Mouse (Mus musculus) CH12.LX (cell line): ENCODE measurements at regions not wholly inside any gene's neighbourhood (a gene's known extent, or its start where the extent isn't known, plus 50 kb on each side); places are given as distances from the start of the nearest gene placed in this dataset.

Source experiments
- CTCF ChIP-seq, 2 experiments: IDR thresholded peaks in 1 of 2; conservative IDR thresholded peaks in 1 of 2; 2 replicates each; pipeline ENCODE4 v1.5.1; 2011 to 2012; ENCODE audit warnings: low read depth in 2 of 2, low read length in 2 of 2, improper control_type of control experiment in 1 of 2, inconsistent platforms in 1 of 2, mild to moderate bottlenecking in 1 of 2, moderate library complexity in 1 of 2
- GABPA ChIP-seq: IDR thresholded peaks from 2 replicates; pipeline ENCODE4 v1.6.1; 2012; ENCODE audit warnings: low read depth, low read length, improper control_type of control experiment, inconsistent platforms; ENCODE audit not compliant: insufficient replicate concordance
- POLR2A ChIP-seq: IDR thresholded peaks from 2 replicates; pipeline ENCODE4 v1.6.1; 2011; ENCODE audit warnings: low read depth, mild to moderate bottlenecking, improper control_type of control experiment, low read length
- TBP ChIP-seq: conservative IDR thresholded peaks from 2 replicates; pipeline ENCODE4 v1.6.1; 2011; ENCODE audit warnings: low read depth, low read length, improper control_type of control experiment

- TF ChIP-seq GABPA (no peak), POLR2A (no peak), CTCF (conservative IDR thresholded peaks at IDR 0.05 in 1 of 2, IDR thresholded peaks at IDR 0.05 in 1 of 2; ENCODE audit: low read depth in 2 of 2, low read length in 2 of 2) (no peak), TBP (no peak)
Observed at GRCm38 (mm10) chr5:51039713-51040178, 527.8 kb downstream of the Ppargc1a start.
